Mouse (Mus musculus): ENCODE measurements around the gene Brca2. TPM values are rescaled to one million over a fixed set of nuclear protein-coding genes. Genes with fewer than 3 reads are reported as not detected.

Brca2 gene
- polyA plus RNA-seq, 1 experiment, result 2.2 TPM

- no peak for TF ChIP-seq POLR2A (IDR thresholded peaks at IDR 0.05; ENCODE audit: low read depth, low read length)
- peak; percentile 67 for TF ChIP-seq CTCF (conservative IDR thresholded peaks at IDR 0.05; ENCODE audit: insufficient read depth, insufficient read length, low read depth, low read length)
- H3K27me3 ChIP-seq (replicated peaks; ENCODE audit: control insufficient read depth, insufficient read depth, low read length), result no peaks in the 10 kb centered on the region
- no peaks in the 10 kb centered on the region for H3K36me3 ChIP-seq (ENCODE audit: control insufficient read depth, insufficient read depth, low read length)
- DNase-seq, result peak; percentile 34
- no peaks in the 10 kb centered on the region for H3K4me1 ChIP-seq (ENCODE audit: control insufficient read depth, insufficient read depth, low read length)
- H3K27ac ChIP-seq (ENCODE audit: insufficient read depth, low read depth, low read length), result no peak overlapping the region
- WGBS, result 62% methylated on average over 6 of the region's 6 CpGs
- no peak overlapping the region for H3K4me3 ChIP-seq (ENCODE audit: insufficient read depth, low read depth, low read length)
Measured at GRCm38 (mm10) chr5:150495792-150496191, 26.6 kb upstream of the Brca2 start.

- TF ChIP-seq POLR2A (IDR thresholded peaks at IDR 0.05; ENCODE audit: low read depth, low read length) (no peak), CTCF (conservative IDR thresholded peaks at IDR 0.05; ENCODE audit: insufficient read depth, insufficient read length, low read depth, low read length) (no peak)
- Histone ChIP-seq H3K4me3 (ENCODE audit: insufficient read depth, low read depth, low read length) (no peak overlapping the region), H3K36me3 (ENCODE audit: control insufficient read depth, insufficient read depth, low read length) (no peaks in the 10 kb centered on the region), H3K27ac (ENCODE audit: insufficient read depth, low read depth, low read length) (no peak overlapping the region), H3K27me3 (replicated peaks; ENCODE audit: control insufficient read depth, insufficient read depth, low read length) (no peaks in the 10 kb centered on the region), H3K4me1 (ENCODE audit: control insufficient read depth, insufficient read depth, low read length) (no peaks in the 10 kb centered on the region)
- WGBS, result 81% methylated on average over 6 of the region's 6 CpGs
- DNase-seq, result no peak
Measured at GRCm38 (mm10) chr5:150510451-150511225, 11.8 kb upstream of the Brca2 start.

GRCm38 (mm10) chr5:150513264-150513663 is 9.2 kb upstream of the Brca2 start:
- no peak overlapping the region for H3K4me3 ChIP-seq (ENCODE audit: insufficient read depth, low read depth, low read length)
- H3K27me3 ChIP-seq (replicated peaks; ENCODE audit: control insufficient read depth, insufficient read depth, low read length), result no peaks in the 10 kb centered on the region
- TF ChIP-seq POLR2A (IDR thresholded peaks at IDR 0.05; ENCODE audit: low read depth, low read length), result no peak
- TF ChIP-seq CTCF (conservative IDR thresholded peaks at IDR 0.05; ENCODE audit: insufficient read depth, insufficient read length, low read depth, low read length), result no peak
- H3K4me1 ChIP-seq (ENCODE audit: control insufficient read depth, insufficient read depth, low read length), result no peaks in the 10 kb centered on the region
- no peak overlapping the region for H3K27ac ChIP-seq (ENCODE audit: insufficient read depth, low read depth, low read length)
- DNase-seq, result no peak
- WGBS, result 83% methylated on average over 4 of the region's 4 CpGs
- H3K36me3 ChIP-seq (ENCODE audit: control insufficient read depth, insufficient read depth, low read length), result no peaks in the 10 kb centered on the region

GRCm38 (mm10) chr5:150514027-150514426 is 8.4 kb upstream of the Brca2 start:
- TF ChIP-seq CTCF (conservative IDR thresholded peaks at IDR 0.05; ENCODE audit: insufficient read depth, insufficient read length, low read depth, low read length) (no peak), POLR2A (IDR thresholded peaks at IDR 0.05; ENCODE audit: low read depth, low read length) (no peak)
- no peak for DNase-seq
- H3K36me3 ChIP-seq (ENCODE audit: control insufficient read depth, insufficient read depth, low read length), result no peaks in the 10 kb centered on the region
- no peak overlapping the region for H3K4me3 ChIP-seq (ENCODE audit: insufficient read depth, low read depth, low read length)
- H3K27me3 ChIP-seq (replicated peaks; ENCODE audit: control insufficient read depth, insufficient read depth, low read length), result no peaks in the 10 kb centered on the region
- no peak overlapping the region for H3K27ac ChIP-seq (ENCODE audit: insufficient read depth, low read depth, low read length)
- WGBS, result 71% methylated on average over 1 of the region's 1 CpGs
- H3K4me1 ChIP-seq (ENCODE audit: control insufficient read depth, insufficient read depth, low read length), result no peaks in the 10 kb centered on the region

- Histone ChIP-seq H3K4me1 (ENCODE audit: control insufficient read depth, insufficient read depth, low read length) (no peaks in the 10 kb centered on the region), H3K27me3 (replicated peaks; ENCODE audit: control insufficient read depth, insufficient read depth, low read length) (no peaks in the 10 kb centered on the region), H3K36me3 (ENCODE audit: control insufficient read depth, insufficient read depth, low read length) (no peaks in the 10 kb centered on the region), H3K27ac (ENCODE audit: insufficient read depth, low read depth, low read length) (no peak within 1 kb of the TSS), H3K4me3 (ENCODE audit: insufficient read depth, low read depth, low read length) (no peak within 1 kb of the TSS)
- TF ChIP-seq POLR2A (IDR thresholded peaks at IDR 0.05; ENCODE audit: low read depth, low read length) (no peak), CTCF (conservative IDR thresholded peaks at IDR 0.05; ENCODE audit: insufficient read depth, insufficient read length, low read depth, low read length) (no peak)
- no peak for DNase-seq
- WGBS, result 53% methylated on average over 4 of the region's 4 CpGs
Measured at GRCm38 (mm10) chr5:150518064-150518463, 4.4 kb upstream of the Brca2 start, which contains the start of gene Zar1l. Gene Zar1l, minus strand, starts transcription at chr5:150518164.

GRCm38 (mm10) chr5:150519551-150519950 is 2.9 kb upstream of the Brca2 start:
- Histone ChIP-seq H3K27ac (ENCODE audit: insufficient read depth, low read depth, low read length) (no peak overlapping the region), H3K36me3 (ENCODE audit: control insufficient read depth, insufficient read depth, low read length) (no peaks in the 10 kb centered on the region), H3K4me3 (ENCODE audit: insufficient read depth, low read depth, low read length) (no peak overlapping the region), H3K27me3 (replicated peaks; ENCODE audit: control insufficient read depth, insufficient read depth, low read length) (no peaks in the 10 kb centered on the region), H3K4me1 (ENCODE audit: control insufficient read depth, insufficient read depth, low read length) (no peaks in the 10 kb centered on the region)
- 94% methylated on average over 1 of the region's 1 CpGs for WGBS
- TF ChIP-seq CTCF (conservative IDR thresholded peaks at IDR 0.05; ENCODE audit: insufficient read depth, insufficient read length, low read depth, low read length), result 0 out of 2 replicates have a peak, but pooled peaks have one; percentile 9
- no peak for TF ChIP-seq POLR2A (IDR thresholded peaks at IDR 0.05; ENCODE audit: low read depth, low read length)
- DNase-seq, result peak; percentile 42

GRCm38 (mm10) chr5:150522867-150523234 is 421 bp downstream of the Brca2 start:
- Histone ChIP-seq H3K27ac (ENCODE audit: insufficient read depth, low read depth, low read length) (no peak overlapping the region), H3K4me3 (ENCODE audit: insufficient read depth, low read depth, low read length) (peak overlapping the region; percentile 72), H3K27me3 (replicated peaks; ENCODE audit: control insufficient read depth, insufficient read depth, low read length) (no peaks in the 10 kb centered on the region), H3K36me3 (ENCODE audit: control insufficient read depth, insufficient read depth, low read length) (no peaks in the 10 kb centered on the region), H3K4me1 (ENCODE audit: control insufficient read depth, insufficient read depth, low read length) (no peaks in the 10 kb centered on the region)
- TF ChIP-seq POLR2A (IDR thresholded peaks at IDR 0.05; ENCODE audit: low read depth, low read length) (no peak), CTCF (conservative IDR thresholded peaks at IDR 0.05; ENCODE audit: insufficient read depth, insufficient read length, low read depth, low read length) (no peak)
- 7% methylated on average over 11 of the region's 11 CpGs for whole genome bisulfite sequencing
- no peak for DNase-seq

Data from kidney, adult 2 months (tissue).